Mouse (Mus musculus) layer of hippocampus, adult 11-12 months (tissue): ENCODE measurements at regions not wholly inside any gene's neighbourhood (a gene's known extent, or its start where the extent isn't known, plus 50 kb on each side); places are given as distances from the start of the nearest gene placed in this dataset.

Experiments used
- DNase-seq: peaks from one replicate; pipeline ENCODE4 v3.0.0; 2022; ENCODE audit warnings: low spot score

DNA sequence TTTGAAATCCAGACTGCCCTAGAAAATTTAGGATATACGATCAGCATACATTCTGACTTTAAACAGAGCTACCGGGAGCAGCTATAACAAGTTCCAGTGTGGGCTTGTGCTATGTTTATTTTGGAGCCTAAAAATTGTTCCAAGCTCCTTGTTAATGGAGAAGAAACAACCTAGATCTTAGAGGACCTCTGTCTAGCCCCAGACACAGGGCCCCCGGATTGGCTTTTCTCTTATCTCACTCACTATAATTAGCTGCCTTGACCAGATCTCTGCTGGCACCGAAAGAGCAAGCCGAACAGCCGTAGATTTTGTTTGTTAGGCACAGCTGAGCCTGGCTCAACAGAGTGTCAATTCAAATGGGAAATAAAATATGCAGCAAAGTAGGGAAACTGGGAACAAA lies 50.1 kb upstream of the Herpud2 start:
- peak; percentile 49 for DNase-seq
